Mouse (Mus musculus): Measurements from ENCODE around the gene Atg10.

The Atg10 gene

DNA sequence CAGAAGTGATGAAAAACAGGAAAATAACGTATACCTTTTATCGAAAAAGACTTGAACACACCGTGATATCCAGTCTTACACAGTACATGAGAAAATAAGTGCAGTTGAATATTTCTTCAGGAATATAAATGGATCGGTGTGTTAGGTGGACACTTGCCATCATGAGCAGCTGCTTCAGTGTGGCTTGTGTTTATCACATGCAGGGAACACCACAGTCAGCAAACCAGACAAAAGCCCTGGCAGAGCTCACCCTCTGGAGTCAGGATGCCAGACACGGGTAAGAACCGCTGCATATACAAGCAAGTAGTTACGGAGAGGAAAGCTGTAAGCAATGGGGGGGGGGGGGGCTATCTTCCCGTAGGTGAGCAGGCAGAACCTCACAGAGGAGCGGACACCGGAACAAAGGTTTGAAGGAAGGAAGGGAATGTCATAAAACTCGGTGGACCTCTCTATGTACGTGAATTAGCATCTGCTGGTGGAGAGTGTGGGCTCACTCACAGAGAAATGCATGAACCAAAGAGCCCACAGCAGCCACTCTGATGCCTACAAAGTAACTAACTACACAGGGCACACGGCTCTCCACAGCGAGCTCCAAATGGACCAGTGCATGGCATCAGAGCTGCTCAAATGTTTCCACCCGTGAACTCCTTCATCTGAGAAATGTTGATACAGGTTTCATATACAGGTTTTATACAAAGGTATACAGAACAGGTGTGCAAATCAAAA, 51.8 kb downstream of the Atg10 start:
- DNase-seq, result no peak

DNA sequence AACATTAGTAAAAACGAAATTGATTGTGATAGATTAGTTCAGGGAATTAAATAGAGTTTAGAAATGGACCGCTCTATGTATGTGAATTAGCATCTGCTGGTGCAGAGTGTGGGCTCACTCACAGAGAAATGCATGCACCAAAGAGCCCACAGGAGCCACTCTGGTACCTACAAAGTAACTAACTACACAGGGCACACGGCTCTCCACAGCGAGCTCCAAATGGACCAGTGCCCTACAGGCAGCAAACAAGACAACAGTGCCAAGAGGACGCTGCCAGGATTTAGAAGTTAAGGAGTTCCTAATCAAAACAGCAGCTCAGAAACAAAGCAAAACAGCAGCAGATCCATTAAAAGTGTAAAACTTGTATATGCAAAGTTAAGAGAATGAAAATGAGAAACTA, 52.6 kb downstream of the Atg10 start:
- no peak for DNase-seq

DNA sequence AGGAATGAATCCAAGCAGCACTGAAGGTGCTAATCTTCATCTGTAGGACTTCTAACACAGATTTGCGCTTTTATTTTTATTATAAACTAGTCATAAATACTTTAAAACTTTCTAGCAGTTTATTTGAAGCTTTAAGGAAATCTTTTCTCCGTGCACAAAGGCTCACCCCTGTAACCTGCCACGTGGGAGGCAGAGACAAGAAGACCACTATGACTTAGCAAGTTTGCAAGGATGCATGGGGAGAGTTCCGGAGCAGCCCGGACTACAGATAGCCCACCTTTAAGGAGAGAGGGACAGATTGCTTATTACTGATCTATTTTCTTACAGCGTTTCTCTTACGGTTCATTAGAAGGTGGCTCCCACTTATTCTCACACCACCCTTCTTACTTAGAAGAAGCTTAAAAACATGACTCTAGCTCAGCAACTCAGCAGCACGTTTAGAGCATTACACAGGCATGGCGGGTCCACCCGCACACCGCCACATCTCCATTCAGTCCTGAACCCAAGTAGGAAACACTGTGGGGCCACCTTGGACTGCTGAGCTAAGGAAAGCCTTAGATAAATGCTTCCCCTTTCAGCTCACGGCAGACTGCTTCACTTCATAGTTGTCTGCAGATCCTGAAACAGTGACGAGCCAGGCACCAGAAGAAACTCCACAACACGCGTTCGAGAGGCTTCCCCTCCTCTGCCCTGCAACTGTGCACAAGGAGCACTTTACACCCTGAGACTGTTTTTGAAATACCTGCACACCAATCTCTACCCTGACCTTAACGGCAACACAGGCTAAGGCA, 54.0 kb downstream of the Atg10 start:
- DNase-seq, result no peak

DNA sequence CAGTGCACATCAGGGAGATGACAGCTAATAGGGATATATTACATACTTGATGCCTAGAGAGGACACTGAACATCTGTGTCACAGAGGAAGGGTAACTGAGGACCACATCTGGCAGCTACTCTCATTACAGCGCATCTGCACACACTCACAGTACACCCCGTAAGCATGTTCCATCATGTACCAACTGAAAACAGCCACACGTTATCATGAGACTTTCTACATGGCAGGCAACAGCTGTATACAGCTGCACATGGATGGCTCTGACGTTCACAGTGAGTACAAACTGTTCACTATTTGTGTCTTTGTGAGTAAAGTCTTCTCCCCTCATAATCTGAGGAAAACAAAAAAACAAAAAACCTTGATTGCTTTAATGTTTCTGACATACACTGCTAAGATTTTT, 55.3 kb downstream of the Atg10 start:
- DNase-seq, result no peak

DNA sequence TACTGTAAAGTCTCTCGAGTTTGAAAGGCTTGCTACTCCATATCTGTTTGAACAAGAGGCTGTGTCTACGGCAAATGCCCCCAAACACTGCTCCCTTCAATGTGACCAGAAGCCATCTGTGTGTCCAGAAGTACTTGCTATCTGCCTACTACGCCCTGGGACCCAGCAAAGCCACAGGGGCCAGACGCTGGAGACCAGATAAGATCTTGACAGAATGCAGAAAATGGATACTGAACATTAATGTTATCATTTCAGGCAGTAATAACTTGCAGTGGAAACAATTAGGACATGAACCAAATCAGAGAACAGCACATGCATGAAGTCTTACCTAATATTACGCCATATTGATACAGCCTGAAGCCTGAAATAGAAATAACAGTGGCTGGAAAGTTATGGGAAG, 56.2 kb downstream of the Atg10 start:
- DNase-seq, result no peak

DNA sequence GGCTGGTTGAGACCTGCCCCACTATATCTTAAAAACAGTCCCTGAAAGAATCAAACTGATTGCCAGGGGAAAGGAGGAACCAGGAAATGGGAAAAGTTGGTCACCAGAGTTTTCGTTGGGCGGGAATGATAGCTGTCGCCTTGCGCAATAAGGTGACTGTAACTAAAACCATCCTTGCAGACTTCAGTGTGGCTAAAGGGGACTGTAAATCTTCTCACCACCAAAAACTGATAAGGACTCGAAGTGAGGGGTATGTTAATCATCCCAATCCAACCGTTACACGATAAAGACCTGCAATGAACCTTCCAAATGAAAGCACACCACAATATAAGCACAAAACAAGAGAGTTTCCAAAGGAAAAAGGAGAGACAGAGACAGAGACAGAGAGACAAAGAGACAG, 57.5 kb downstream of the Atg10 start:
- DNase-seq, result no peak

DNA sequence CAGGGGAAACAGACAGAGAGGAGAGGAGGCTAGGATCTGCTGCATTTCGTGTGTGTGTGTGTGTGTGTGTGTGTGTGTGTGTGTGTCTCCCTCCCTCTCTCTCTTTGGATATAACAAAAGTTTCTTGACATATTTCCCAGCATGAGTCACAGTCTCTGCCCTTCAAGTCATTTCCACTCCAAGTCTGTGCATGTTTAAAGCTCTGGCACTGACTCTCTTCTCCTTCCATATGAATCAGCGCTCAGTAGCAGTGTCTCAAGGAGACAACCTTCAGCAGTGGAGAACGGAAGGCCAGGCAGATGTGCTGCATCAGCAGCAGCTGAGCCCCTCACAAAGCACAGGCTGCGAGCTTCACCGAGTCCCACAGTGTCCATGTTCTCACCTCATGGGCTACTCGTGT, 58.6 kb downstream of the Atg10 start:
- peak; percentile 11 for DNase-seq

DNA sequence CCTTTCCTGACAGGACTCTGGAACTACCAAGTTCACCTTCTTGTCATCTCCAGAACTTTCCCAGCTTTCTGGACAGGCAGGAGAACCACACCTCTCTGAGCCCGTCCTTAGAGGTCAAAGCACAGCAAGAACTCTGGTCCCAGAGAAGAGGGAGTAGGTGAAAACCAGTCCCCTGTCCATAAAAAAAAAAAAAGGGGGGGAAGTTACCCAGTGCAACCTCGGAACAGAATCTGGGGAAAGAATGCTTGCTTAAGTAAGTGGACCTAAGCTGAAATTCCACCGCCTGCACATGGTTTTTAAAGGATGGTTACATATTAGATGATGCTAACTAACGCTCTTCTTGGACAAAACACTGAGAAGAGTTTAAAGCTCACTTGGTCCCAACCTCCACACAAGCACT, 60.5 kb downstream of the Atg10 start:
- DNase-seq, result no peak

DNA sequence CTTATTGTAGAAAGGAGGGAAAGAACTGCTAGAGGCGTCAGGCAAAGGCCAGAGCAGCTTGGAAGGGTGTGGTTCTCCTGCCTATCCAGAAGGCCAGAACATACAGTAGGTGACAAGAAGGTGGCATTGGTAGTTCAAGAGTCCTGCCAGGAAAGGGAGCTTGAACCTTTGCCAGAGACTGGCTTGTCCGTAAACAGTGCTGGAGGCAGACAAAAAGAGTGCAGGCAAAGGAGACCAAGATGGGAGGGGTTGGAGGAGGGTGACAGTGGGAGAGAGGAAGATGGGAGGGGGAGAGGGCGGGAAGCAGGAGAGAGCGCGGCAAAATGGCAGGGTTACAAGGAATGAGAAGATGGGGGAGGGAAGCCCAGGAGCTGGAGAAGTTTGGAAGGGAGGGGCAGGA, 61.3 kb downstream of the Atg10 start:
- peak; percentile 16 for DNase-seq

DNA sequence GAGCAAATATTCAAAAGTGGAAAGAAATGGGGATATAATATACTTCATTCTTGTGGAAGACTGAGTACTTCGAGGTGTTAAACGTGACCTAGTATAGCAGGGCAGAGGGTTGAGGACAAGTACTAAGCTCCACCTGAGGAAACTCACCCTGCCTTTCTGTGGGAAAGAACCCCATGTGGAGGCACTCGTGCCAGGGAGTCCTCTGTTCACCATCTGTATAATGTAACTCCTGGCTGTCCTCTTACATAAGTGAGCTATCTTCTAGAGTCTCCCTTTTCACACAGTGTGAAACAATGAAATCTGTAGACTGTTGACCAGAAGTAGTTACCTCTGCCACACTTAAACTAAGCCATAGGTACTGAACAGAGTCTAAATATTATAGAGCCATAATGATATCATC, 63.2 kb downstream of the Atg10 start:
- no peak for DNase-seq

DNA sequence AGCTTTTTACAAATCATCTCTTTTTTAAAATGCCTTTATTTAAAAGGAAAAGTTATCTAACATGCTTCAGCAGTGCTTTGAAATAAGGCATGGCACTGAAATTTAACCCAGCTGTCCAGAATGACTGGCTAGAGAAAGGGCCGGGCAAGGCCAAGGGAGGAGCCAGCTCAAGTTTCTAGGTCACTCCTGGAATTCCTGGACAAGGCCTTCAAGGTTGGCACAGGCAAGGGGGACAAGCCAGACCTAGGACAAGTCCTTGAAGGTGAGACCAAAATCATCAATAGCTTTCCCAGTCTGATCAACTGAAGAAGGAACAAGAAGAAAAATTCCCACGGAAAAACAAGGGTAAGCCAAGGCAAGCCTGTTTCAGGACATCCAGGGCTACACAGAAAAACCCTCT, 63.9 kb downstream of the Atg10 start:
- no peak for DNase-seq

DNA sequence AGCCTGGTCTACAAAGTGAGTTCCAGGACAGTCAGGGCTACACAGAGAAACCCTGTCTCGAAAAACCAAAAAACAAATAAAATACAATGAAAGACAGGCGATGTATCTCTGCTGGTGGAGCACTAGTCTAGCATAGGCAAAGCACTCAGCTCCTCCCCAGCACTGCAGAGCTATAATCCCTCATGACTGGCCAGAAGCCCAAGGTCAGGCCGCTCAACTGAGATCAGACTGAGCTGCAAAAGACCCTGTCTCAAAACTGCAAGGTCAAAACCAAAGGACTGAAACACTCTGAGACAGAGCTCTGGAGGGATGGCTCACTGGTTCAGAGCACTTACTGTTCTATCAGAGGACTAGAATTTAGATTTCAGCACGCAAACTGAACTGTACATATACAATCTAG, 65.8 kb downstream of the Atg10 start:
- DNase-seq, result no peak

DNA sequence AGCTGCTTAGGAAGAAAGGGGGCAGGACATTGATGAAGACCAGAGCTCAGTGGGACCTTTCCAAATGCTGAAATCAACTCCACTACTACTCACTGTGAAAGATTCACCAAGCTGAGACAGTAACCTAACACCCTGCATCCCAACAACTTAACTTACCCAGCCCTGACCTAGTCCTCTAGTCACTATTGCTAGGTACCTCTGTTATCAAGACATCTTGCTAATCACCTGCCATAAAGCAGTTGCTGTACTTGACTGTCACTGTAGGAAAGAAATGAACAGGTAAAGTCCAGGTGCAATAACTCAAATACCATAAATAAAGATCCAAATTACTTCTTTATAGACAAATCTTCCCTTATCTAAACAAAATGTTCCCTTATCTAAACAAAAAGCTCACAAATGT, 66.3 kb downstream of the Atg10 start:
- DNase-seq, result no peak

DNA sequence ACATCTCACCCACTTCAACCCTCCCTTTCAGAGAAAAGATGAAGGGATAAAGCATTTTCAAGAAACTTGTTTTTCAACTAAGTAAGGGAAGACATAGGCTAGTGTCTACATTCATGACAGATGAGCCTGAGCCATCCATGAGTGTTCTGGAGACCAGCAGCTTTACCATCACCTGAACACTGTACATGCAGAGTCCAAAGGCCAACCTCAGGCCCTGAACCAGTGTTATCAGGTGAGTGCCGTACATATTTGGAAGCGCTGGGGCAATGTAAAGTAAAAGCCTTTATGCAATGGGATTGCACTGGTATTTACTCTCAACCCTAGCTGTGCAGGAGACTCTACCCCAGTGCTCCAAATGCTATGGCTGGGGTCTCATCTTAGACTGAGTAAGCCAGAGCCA, 66.8 kb downstream of the Atg10 start:
- DNase-seq, result no peak

DNA sequence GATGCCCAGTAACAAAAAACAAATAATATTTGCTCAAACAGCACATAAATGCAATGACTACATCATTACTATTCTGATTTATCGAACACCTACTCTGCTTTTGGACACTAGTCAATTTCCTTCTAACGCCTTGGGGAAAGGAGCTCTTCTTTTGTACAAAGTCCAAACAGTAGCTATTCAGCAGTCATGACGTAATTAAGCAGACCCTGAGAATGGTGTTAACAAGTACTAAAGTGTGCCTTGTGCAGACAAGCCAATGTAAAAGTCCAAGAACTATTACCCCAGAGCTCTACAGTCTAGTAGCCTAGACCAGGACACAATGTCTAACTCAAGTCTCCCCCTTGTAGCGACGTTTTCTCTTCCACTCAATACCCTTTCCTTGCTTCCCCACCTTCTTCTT, 67.5 kb downstream of the Atg10 start:
- no peak for DNase-seq

DNA sequence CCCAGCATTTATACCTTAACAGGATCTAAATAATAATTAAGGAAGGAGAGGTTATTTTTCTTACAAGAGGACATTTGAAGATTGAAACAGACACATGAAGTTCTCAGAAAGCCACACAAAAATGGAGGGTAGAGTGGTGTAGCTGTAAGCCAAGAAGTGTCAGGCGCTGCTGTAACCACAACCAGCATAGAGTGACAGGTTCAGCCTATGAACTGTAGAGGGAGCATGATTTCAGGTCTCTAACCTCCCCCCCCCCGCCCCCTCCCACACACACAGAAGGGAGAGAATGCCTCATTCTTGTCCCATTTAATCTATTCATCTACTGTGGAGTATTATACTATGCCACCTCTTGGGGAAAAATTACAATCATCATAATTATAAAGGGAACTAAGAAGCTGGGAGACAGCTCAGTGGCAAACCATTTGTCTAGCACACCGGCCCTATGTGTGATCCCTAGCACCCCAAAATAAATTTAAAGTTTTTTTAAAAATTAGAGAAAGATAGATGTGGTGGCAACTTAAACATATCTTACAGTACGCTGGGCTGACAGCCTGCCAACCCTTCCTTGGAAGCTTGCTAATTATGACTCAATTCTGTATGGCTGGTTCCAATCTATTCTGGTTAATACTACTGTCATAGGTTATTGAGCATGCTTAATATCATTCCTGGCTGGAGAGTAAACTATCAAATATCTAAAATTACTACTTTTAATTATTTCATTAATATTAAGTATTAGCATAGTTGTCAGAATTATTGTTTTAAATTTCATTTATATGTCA, 68.2 kb downstream of the Atg10 start:
- DNase-seq, result no peak

DNA sequence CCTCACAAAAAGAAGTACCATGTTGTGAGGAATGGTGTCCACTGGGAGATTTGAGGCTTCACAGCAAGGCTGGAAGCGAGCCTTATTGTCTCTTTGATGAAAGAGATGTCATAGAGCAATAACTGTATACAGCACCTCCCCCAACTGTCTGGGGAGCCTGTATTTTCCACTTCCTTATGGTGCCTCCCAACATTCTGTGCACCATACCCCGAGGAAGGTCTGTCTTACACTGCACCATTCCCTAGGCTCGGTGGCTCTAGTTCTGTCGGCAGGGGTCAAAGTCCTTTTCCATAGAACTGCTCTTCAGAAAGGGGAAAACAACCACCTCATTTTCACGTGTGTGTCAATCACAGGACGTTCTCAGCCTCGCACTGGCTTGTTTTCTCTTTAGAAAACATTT, 69.1 kb downstream of the Atg10 start:
- DNase-seq, result no peak

DNA sequence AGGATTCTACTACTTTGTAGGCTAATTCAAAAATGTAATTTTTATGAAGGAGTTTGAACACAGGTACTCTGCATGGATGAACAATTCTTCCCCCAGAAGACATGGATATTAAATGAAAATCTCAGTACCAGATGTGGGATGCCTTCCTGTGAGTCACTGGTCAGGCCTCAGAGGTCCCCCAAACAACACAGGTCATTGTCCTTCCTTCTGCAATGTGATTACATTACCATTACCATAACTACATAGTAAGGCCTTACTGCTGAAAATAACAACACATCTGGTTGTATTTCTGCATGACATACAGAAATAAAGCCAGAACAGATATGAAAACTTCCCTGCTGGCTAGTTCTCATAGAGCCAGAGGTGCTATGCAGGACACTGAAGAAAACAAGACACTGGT, 87.4 kb downstream of the Atg10 start:
- no peak for DNase-seq

DNA sequence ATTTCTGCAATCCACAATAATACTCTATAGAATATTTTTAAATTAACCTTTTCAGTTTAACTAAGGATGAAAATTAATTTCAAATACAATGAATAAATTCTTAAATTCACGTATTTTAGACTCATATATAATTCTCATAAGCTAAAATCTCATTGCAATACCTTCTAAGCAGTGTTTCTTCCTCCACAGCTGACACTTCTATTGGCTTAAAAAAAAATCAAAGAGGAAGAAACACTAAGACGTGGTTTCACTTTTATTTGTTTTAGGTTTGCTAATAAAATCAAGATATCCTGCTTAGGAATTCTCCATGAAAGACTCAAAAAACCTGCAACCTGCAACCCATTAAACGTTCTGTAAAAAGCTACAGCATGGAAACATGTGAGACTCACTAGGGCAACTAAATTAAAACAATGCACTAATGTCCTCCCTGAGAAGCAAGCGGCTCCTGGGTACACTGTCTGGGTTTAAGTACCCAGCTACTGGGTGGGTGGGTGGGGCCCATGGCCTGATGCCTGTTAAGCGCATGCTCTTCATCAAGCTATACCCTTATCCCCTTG, 90.4 kb downstream of the Atg10 start:
- no peak for DNase-seq

DNA sequence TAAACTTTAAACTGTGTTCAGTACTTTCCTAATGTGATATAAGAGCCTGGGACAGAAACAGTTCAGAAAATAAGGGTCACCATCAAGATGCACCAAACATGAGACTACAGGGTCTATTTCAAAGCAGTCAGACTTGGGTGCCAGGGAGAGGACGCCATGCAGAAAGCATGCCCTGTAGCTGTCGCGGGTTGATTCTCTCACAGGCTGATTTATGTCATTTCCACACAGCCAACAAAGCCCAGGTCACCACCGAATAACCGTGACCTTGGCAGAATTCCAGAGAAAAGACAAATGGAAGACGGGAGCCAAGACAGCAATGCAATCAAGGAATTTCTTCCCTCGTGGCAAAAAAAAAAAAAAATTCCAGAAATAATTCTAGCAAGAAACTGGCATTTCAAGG, 94.7 kb downstream of the Atg10 start:
- DNase-seq, result peak; percentile 20

DNA sequence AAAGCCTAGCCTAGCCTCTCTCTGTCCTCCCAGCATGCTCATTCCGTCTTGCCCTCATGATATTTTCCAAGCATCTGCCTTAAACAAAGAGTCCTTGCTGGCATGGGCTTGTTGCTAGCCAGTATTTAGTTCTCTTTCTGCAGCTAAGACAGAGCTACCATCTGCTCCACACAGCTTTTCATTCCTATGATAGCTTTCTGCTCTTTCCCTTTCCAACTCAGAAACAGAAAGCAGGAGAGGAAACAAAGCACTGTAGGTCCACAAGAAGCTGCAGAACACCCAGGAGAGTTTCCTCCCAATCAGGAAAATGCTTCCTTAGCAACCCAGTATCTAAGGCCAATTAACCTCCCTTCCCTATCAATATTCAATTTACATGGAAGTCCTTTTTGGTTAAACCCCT, 95.2 kb downstream of the Atg10 start:
- no peak for DNase-seq

DNA sequence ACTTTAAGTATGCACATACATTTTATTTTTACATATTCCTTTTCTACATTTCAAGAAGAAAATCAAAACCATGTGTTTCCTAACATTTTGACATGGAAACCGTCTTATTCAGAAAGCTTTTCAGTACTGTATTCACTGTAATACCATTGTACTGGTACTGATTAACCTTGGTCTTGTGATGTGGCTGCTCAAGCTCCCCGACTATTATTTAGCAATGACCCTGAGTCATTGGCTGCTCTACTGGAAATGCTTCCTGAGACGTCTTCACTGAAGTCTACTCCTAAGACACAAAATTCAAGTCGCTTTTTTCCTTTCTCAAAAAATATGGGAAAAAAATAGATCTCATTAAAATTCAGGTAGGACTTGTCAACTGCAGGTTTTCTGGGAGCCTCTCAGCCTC, 105.6 kb downstream of the Atg10 start:
- DNase-seq, result no peak

DNA sequence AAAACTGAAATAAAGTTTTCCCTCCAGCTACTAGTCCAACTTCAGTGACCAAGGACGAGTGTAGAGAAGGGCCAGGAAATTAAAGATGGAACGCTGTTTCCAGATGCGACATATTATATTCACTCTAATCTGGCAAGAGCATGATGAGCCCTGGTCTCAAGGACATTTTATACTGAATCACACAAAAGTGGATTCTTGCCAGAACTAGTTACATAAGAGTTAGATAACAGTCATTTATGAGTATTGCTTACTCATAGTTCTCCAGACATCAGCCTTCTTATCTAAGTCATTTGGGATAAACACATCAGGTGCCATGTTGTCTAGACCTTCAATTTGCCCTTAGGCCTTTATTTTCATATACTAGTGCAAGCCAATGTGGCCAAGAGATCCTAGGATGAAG, 108.9 kb downstream of the Atg10 start:
- DNase-seq, result no peak
